Mouse (Mus musculus) E14TG2a.4 (cell line): ENCODE measurements around the gene Utp11.
A peak's percentile ranks its signal among the peaks of the same experiment; 100 is the strongest.

ENCODE experiments used
- H3K27me3 ChIP-seq: 2 replicates; pipeline ENCODE4 v1.6.1; 2014; ENCODE audit warnings: low read length, control low read depth; ENCODE audit not compliant: insufficient read depth
- H3K36me3 ChIP-seq: 2 replicates; pipeline ENCODE4 v1.6.1; 2014; ENCODE audit warnings: low read length, control low read depth; ENCODE audit not compliant: insufficient read depth
- H3K4me1 ChIP-seq: replicated peaks from 2 replicates; pipeline ENCODE4 v1.6.1; 2014; ENCODE audit warnings: low read depth, low read length, control low read depth
- H3K4me3 ChIP-seq: replicated peaks from 2 replicates; pipeline ENCODE4 v1.5.1; 2014; ENCODE audit warnings: mild to moderate bottlenecking, low read length
- H3K9me3 ChIP-seq: 2 replicates; pipeline ENCODE4 v1.6.1; 2014; ENCODE audit warnings: low read length, control low read depth
- CTCF ChIP-seq: conservative IDR thresholded peaks from 2 replicates; pipeline ENCODE4 v1.5.1; 2014; ENCODE audit warnings: low read length
- NANOG ChIP-seq: IDR thresholded peaks from 2 replicates; pipeline ENCODE4 v1.6.1; 2014; ENCODE audit warnings: borderline replicate concordance, low read length, mixed read lengths
- POU5F1 ChIP-seq: IDR thresholded peaks from 2 replicates; pipeline ENCODE4 v1.6.1; 2014; ENCODE audit warnings: low read length, borderline replicate concordance

The Utp11 gene

GRCm38 (mm10) chr4:124657781-124658180 is 35.6 kb downstream of the Utp11 start:
- Histone ChIP-seq H3K4me1 (peaks cover 31% of the 10 kb centered on the region), H3K4me3 (peak overlapping the region; percentile 85), H3K36me3 (peaks cover 8% of the 10 kb centered on the region), H3K9me3 (no peaks in the 10 kb centered on the region), H3K27me3 (peaks cover 87% of the 10 kb centered on the region)
- no peak for TF ChIP-seq POU5F1

- Histone ChIP-seq H3K9me3 (no peaks in the 10 kb centered on the region), H3K4me3 (peak overlapping the region; percentile 85), H3K27me3 (peaks cover 84% of the 10 kb centered on the region), H3K36me3 (peaks cover 8% of the 10 kb centered on the region), H3K4me1 (peaks cover 37% of the 10 kb centered on the region)
- TF ChIP-seq POU5F1 (no peak), CTCF (no peak), NANOG (no peak)
Measured at GRCm38 (mm10) chr4:124656854-124657650, 36.3 kb downstream of the Utp11 start.

- peaks cover 80% of the 10 kb centered on the region for H3K27me3 ChIP-seq
- TF ChIP-seq CTCF (no peak), NANOG (no peak), POU5F1 (no peak)
- H3K36me3 ChIP-seq = peaks cover 8% of the 10 kb centered on the region
- H3K4me1 ChIP-seq = peaks cover 43% of the 10 kb centered on the region
- H3K9me3 ChIP-seq = no peaks in the 10 kb centered on the region
- H3K4me3 ChIP-seq = peak within 1 kb of the TSS; percentile 85
Measured at GRCm38 (mm10) chr4:124656518-124656853, 36.9 kb downstream of the Utp11 start, which contains the start of gene Pou3f1. Pou3f1 (plus strand) TSS chr4:124656807.

DNA sequence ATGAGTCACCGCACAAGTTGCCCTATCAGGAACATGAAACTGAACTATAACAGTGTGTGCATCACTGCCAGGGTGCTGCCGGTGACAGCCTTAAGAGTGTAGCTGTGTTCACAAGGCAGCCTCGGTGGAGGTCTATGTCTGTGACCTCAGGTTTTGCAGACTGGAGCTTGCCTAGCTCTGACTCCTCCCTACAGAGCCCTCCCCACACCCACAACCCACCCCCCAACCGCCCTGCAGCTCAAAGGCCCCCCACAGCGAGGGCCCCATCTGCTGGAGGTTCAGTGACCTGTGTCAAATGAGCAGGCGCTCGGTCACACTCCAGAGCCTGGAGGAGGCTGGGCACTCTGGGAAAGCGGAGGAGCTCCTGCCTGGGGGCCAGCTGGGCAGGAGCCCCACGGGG is 40.5 kb downstream of the Utp11 start:
- peaks cover 64% of the 10 kb centered on the region for H3K4me1 ChIP-seq
- no peaks in the 10 kb centered on the region for H3K9me3 ChIP-seq
- H3K36me3 ChIP-seq = no peaks in the 10 kb centered on the region
- peak overlapping the region; percentile 48; the same call in 1 of the 2 replicates for H3K4me3 ChIP-seq
- TF ChIP-seq CTCF = no peak
- TF ChIP-seq POU5F1 = no peak
- TF ChIP-seq NANOG = no peak
- H3K27me3 ChIP-seq = peaks cover 75% of the 10 kb centered on the region

DNA sequence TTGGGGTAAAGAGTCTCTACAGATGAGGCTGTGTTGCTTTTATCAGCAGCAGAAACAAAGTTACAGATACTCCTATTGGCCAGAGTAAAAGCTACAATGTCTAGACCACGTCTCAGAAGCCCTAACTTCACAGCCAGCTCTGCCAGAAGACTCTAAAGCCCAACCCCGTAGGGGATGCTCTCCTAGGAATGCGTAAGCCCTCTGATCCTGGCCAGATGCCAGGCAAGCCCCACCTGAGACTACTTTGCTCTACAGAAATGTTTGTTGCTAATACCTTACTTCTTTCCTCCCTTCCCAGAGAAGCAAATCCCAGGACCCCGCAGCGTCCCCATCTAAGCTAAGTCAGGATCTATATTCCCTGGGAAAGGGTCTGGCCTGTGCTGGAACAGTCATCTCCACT is 45.5 kb downstream of the Utp11 start:
- Histone ChIP-seq H3K36me3 (no peaks in the 10 kb centered on the region), H3K4me1 (peaks cover 82% of the 10 kb centered on the region), H3K4me3 (no peak overlapping the region), H3K27me3 (peaks cover 41% of the 10 kb centered on the region), H3K9me3 (no peaks in the 10 kb centered on the region)
- TF ChIP-seq NANOG (no peak), POU5F1 (no peak), CTCF (no peak)

GRCm38 (mm10) chr4:124646591-124646990 is 46.8 kb downstream of the Utp11 start:
- Histone ChIP-seq H3K4me1 (peaks cover 70% of the 10 kb centered on the region), H3K4me3 (no peak overlapping the region; the same call in 1 of the 2 replicates), H3K9me3 (no peaks in the 10 kb centered on the region), H3K36me3 (no peaks in the 10 kb centered on the region), H3K27me3 (peaks cover 46% of the 10 kb centered on the region)
- TF ChIP-seq POU5F1 (no peak), NANOG (no peak), CTCF (no peak)

DNA sequence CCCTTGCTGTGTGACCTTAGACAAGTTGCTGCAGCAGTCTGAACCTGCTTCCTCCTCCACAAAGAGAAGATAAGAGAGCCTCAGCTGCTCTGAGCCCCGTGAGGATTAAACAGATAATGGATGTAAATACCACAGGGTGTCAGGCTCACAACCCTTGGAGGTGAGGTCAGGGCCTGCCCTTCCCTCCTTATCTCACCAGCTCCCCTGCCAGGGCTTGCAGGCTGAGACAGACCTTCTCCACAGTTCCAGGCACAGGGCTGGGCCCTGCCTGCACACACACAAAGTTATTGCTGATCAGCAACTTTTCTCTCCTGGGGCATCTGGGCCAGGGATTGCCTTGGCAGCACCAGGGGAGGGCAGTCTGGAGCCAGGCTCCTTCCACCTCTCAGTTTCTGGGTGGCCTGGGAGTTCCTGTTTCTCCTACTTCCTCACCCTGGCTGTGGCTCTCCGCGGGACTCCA is 48.4 kb downstream of the Utp11 start:
- Histone ChIP-seq H3K27me3 (peaks cover 49% of the 10 kb centered on the region), H3K9me3 (no peaks in the 10 kb centered on the region), H3K4me1 (peaks cover 60% of the 10 kb centered on the region), H3K4me3 (0 out of 2 replicates have a peak overlapping the region, but pooled peaks have one; percentile 23), H3K36me3 (no peaks in the 10 kb centered on the region)
- TF ChIP-seq POU5F1 = no peak
- no peak for TF ChIP-seq CTCF
- TF ChIP-seq NANOG = no peak

DNA sequence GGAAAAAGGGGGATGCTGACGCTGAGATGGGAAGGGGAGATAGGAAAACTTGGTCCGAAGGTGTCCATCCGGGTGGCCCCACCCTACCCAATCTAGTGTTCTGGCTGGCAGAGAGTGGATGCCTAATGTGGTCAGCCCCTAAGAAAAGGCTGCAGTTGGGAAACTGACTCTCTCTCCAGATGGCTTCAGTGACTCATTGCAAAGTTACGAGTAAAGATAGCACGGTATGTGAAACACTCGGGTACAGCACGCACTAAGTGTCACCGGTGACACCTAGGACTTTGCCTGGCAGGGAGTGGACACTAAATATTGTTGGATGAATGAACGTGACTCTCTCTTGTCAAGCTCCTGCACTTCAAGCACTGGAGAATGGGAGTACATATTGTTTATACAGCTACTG is 49.5 kb downstream of the Utp11 start:
- Histone ChIP-seq H3K36me3 (no peaks in the 10 kb centered on the region), H3K9me3 (no peaks in the 10 kb centered on the region), H3K27me3 (peaks cover 50% of the 10 kb centered on the region), H3K4me3 (no peak overlapping the region), H3K4me1 (peaks cover 60% of the 10 kb centered on the region)
- TF ChIP-seq POU5F1 (no peak), CTCF (no peak), NANOG (no peak)

DNA sequence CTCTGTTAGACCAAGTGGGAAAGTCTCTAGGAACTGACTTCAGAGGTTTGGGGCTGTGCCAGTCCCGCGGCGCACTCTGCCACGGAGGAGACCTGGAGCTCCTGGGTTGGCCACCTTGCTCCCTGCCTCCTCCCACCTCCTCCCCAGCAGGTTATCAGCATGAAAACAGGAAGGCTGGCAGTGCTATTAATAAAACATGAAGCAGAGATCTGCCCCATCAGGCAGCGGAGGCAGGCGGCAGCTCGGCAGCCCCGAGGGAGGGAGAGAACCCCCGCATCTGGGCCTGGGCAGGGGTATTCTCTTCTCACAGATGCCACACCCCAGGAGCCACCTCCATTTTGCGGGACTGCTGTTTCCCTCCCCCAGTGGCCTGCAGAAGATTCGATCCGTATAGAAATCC is 53.7 kb downstream of the Utp11 start:
- Histone ChIP-seq H3K27me3 (peaks cover 76% of the 10 kb centered on the region), H3K4me1 (peaks cover 32% of the 10 kb centered on the region), H3K36me3 (no peaks in the 10 kb centered on the region), H3K4me3 (peak overlapping the region; percentile 56), H3K9me3 (no peaks in the 10 kb centered on the region)
- TF ChIP-seq CTCF (no peak), POU5F1 (no peak), NANOG (no peak)
